Mouse (Mus musculus) E14TG2a.4 (cell line): ENCODE results near the gene Itgb5.

Experiments used
- H3K27me3 ChIP-seq: 2 replicates; pipeline ENCODE4 v1.6.1; 2014; ENCODE audit warnings: low read length, control low read depth; ENCODE audit not compliant: insufficient read depth
- H3K36me3 ChIP-seq: 2 replicates; pipeline ENCODE4 v1.6.1; 2014; ENCODE audit warnings: low read length, control low read depth; ENCODE audit not compliant: insufficient read depth
- H3K4me1 ChIP-seq: replicated peaks from 2 replicates; pipeline ENCODE4 v1.6.1; 2014; ENCODE audit warnings: low read depth, low read length, control low read depth
- H3K4me3 ChIP-seq: replicated peaks from 2 replicates; pipeline ENCODE4 v1.5.1; 2014; ENCODE audit warnings: mild to moderate bottlenecking, low read length
- H3K9me3 ChIP-seq: 2 replicates; pipeline ENCODE4 v1.6.1; 2014; ENCODE audit warnings: low read length, control low read depth
- CTCF ChIP-seq: conservative IDR thresholded peaks from 2 replicates; pipeline ENCODE4 v1.5.1; 2014; ENCODE audit warnings: low read length
- NANOG ChIP-seq: IDR thresholded peaks from 2 replicates; pipeline ENCODE4 v1.6.1; 2014; ENCODE audit warnings: borderline replicate concordance, low read length, mixed read lengths
- POU5F1 ChIP-seq: IDR thresholded peaks from 2 replicates; pipeline ENCODE4 v1.6.1; 2014; ENCODE audit warnings: low read length, borderline replicate concordance

Gene Itgb5

GRCm38 (mm10) chr16:33933411-33933810 is 103.9 kb downstream of the Itgb5 start:
- Histone ChIP-seq H3K4me1 (0 out of 2 replicates have a peak, but pooled peaks cover 8% of the 10 kb centered on the region), H3K36me3 (peaks cover 5% of the 10 kb centered on the region; the same call in 1 of the 2 replicates), H3K4me3 (no peak overlapping the region), H3K9me3 (no peaks in the 10 kb centered on the region), H3K27me3 (no peaks in the 10 kb centered on the region)
- no peak for TF ChIP-seq CTCF
- no peak for TF ChIP-seq NANOG

- TF ChIP-seq POU5F1 (no peak), CTCF (no peak), NANOG (no peak)
- Histone ChIP-seq H3K27me3 (no peaks in the 10 kb centered on the region), H3K9me3 (no peaks in the 10 kb centered on the region), H3K36me3 (peaks cover 5% of the 10 kb centered on the region; the same call in 1 of the 2 replicates), H3K4me1 (0 out of 2 replicates have a peak, but pooled peaks cover 8% of the 10 kb centered on the region), H3K4me3 (no peak overlapping the region)
Measured at GRCm38 (mm10) chr16:33934701-33935406, 105.4 kb downstream of the Itgb5 start.

- Histone ChIP-seq H3K27me3 (no peaks in the 10 kb centered on the region), H3K36me3 (peaks cover 5% of the 10 kb centered on the region; the same call in 1 of the 2 replicates), H3K4me1 (0 out of 2 replicates have a peak, but pooled peaks cover 8% of the 10 kb centered on the region), H3K9me3 (no peaks in the 10 kb centered on the region), H3K4me3 (no peak overlapping the region)
- TF ChIP-seq NANOG (no peak), CTCF (no peak), POU5F1 (no peak)
Measured at GRCm38 (mm10) chr16:33935407-33935785, 105.9 kb downstream of the Itgb5 start.

GRCm38 (mm10) chr16:33936885-33937284 is 107.4 kb downstream of the Itgb5 start:
- TF ChIP-seq POU5F1 (no peak), NANOG (no peak), CTCF (no peak)

GRCm38 (mm10) chr16:33937567-33937966 is 108.1 kb downstream of the Itgb5 start:
- H3K4me3 ChIP-seq: no peak overlapping the region
- no peaks in the 10 kb centered on the region for H3K9me3 ChIP-seq
- no peaks in the 10 kb centered on the region for H3K27me3 ChIP-seq
- peaks cover 23% of the 10 kb centered on the region for H3K4me1 ChIP-seq
- H3K36me3 ChIP-seq: peaks cover 5% of the 10 kb centered on the region
- TF ChIP-seq CTCF (no peak), POU5F1 (no peak), NANOG (no peak)

More at GRCm38 (mm10) chr16:33936885-33937284, 107.4 kb downstream of the Itgb5 start:
- Histone ChIP-seq H3K27me3 (no peaks in the 10 kb centered on the region), H3K9me3 (no peaks in the 10 kb centered on the region), H3K36me3 (peaks cover 5% of the 10 kb centered on the region), H3K4me1 (peaks cover 18% of the 10 kb centered on the region), H3K4me3 (no peak overlapping the region)

- Histone ChIP-seq H3K4me1 (peaks cover 20% of the 10 kb centered on the region), H3K36me3 (peaks cover 5% of the 10 kb centered on the region), H3K9me3 (no peaks in the 10 kb centered on the region), H3K4me3 (no peak overlapping the region), H3K27me3 (no peaks in the 10 kb centered on the region)
- TF ChIP-seq POU5F1 (no peak), CTCF (no peak), NANOG (no peak)
Measured at GRCm38 (mm10) chr16:33938311-33939132, 109.1 kb downstream of the Itgb5 start.

- Histone ChIP-seq H3K4me3 (no peak overlapping the region), H3K27me3 (no peaks in the 10 kb centered on the region), H3K9me3 (no peaks in the 10 kb centered on the region), H3K4me1 (peaks cover 19% of the 10 kb centered on the region), H3K36me3 (peaks cover 7% of the 10 kb centered on the region)
- TF ChIP-seq NANOG: no peak
- TF ChIP-seq CTCF: no peak
- TF ChIP-seq POU5F1: no peak
Measured at GRCm38 (mm10) chr16:33939133-33939531, 109.7 kb downstream of the Itgb5 start.

GRCm38 (mm10) chr16:33939636-33940035 is 110.2 kb downstream of the Itgb5 start:
- H3K4me1 ChIP-seq: peaks cover 19% of the 10 kb centered on the region
- no peaks in the 10 kb centered on the region for H3K27me3 ChIP-seq
- H3K4me3 ChIP-seq: no peak overlapping the region
- TF ChIP-seq POU5F1: no peak
- no peak for TF ChIP-seq NANOG
- TF ChIP-seq CTCF: no peak
- no peaks in the 10 kb centered on the region for H3K9me3 ChIP-seq
- peaks cover 8% of the 10 kb centered on the region for H3K36me3 ChIP-seq
